Mouse (Mus musculus) heart, embryonic 13.5 days (tissue): ENCODE measurements at regions not wholly inside any gene's neighbourhood (a gene's known extent, or its start where the extent isn't known, plus 50 kb on each side); places are given as distances from the start of the nearest gene placed in this dataset.

Experiments used
- ATAC-seq: fragments of 200-750 bp; cut with Nextera tagmentation; 2 replicates; pipeline ENCODE4 v1.8.0; 2017; ENCODE audit warnings: moderate TSS enrichment; ENCODE audit not compliant: insufficient number of reproducible peaks, low FRiP score, low TSS enrichment; ENCODE audit errors: extremely low read depth
- H3K27ac ChIP-seq: fragments of 300-500 bp; sonication (generic); replicated peaks from 2 replicates; pipeline ENCODE4 v1.5.1; 2015; ENCODE audit warnings: moderate library complexity, mild to moderate bottlenecking, inconsistent platforms
- H3K27me3 ChIP-seq: fragments of 300-500 bp; sonication (generic); replicated peaks from 2 replicates; pipeline ENCODE4 v1.6.1; 2015; ENCODE audit warnings: mild to moderate bottlenecking, inconsistent platforms
- H3K36me3 ChIP-seq: fragments of 300-500 bp; sonication (generic); 2 replicates; pipeline ENCODE4 v1.6.1; 2015; ENCODE audit warnings: mild to moderate bottlenecking, inconsistent platforms
- H3K4me1 ChIP-seq: fragments of 300-500 bp; sonication (generic); 2 replicates; pipeline ENCODE4 v1.6.1; 2015; ENCODE audit warnings: inconsistent platforms
- H3K4me2 ChIP-seq: fragments of 300-500 bp; sonication (generic); 2 replicates; pipeline ENCODE4 v1.6.1; 2015; ENCODE audit warnings: inconsistent platforms, mild to moderate bottlenecking, moderate library complexity
- H3K4me3 ChIP-seq: fragments of 300-500 bp; sonication (generic); 2 replicates; pipeline ENCODE4 v1.5.1; 2015; ENCODE audit warnings: moderate library complexity, mild to moderate bottlenecking, inconsistent platforms
- H3K9ac ChIP-seq: fragments of 300-500 bp; sonication (generic); 2 replicates; pipeline ENCODE4 v1.6.1; 2015; ENCODE audit warnings: inconsistent platforms, mild to moderate bottlenecking, moderate library complexity
- H3K9me3 ChIP-seq: fragments of 300-500 bp; sonication (generic); 2 replicates; pipeline ENCODE4 v1.6.1; 2016; ENCODE audit warnings: inconsistent platforms
- WGBS: fragments of 180-500 bp; shearing (Covaris S2); methylation state at CpG from one replicate; pipeline ENCODE4 v1.1.7; 2015; ENCODE audit warnings: mixed read lengths; 5-methylcytosine and 5-hydroxymethylcytosine counted together

DNA sequence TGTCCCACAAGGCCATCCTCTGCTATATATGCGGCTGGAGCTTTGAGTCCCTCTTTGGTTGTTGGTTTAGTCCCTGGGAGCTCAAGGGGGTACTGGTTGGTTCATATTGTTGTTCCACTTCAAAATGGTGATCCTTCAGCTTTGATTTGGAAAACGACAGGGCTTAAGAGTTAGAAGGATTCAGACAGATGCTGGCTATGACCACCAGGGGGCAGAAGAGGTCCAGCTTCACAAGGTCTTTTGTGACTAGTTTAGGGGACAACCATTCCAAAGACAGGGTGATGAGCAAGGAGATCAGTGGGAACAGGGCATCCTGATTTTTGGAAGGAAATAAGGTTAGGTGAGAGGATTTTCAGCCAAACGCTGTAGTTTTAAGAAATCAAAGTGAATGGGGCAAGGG, 399.9 kb upstream of the Igfbp7 start:
- no peak for ATAC-seq
- 29% methylated on average over 3 of the region's 3 CpGs for WGBS

GRCm38 (mm10) chr5:77806334-77807157, 398.7 kb upstream of the Igfbp7 start:
- WGBS, result 71% methylated on average over 9 of the region's 9 CpGs
- Histone ChIP-seq H3K9ac (no peak overlapping the region), H3K9me3 (no peaks in the 10 kb centered on the region), H3K4me3 (no peak overlapping the region), H3K27me3 (no peaks in the 10 kb centered on the region), H3K27ac (no peak overlapping the region), H3K4me2 (no peak overlapping the region), H3K4me1 (peaks cover 7% of the 10 kb centered on the region), H3K36me3 (no peaks in the 10 kb centered on the region)
- ATAC-seq, result no peak

More for the DNA sequence above, 399.9 kb upstream of the Igfbp7 start:
- no peak overlapping the region for H3K27ac ChIP-seq
- no peaks in the 10 kb centered on the region for H3K36me3 ChIP-seq
- H3K9ac ChIP-seq, result no peak overlapping the region
- H3K27me3 ChIP-seq, result no peaks in the 10 kb centered on the region
- H3K9me3 ChIP-seq, result no peaks in the 10 kb centered on the region
- H3K4me2 ChIP-seq, result no peak overlapping the region
- H3K4me3 ChIP-seq, result no peak overlapping the region
- H3K4me1 ChIP-seq, result peaks cover 7% of the 10 kb centered on the region

DNA sequence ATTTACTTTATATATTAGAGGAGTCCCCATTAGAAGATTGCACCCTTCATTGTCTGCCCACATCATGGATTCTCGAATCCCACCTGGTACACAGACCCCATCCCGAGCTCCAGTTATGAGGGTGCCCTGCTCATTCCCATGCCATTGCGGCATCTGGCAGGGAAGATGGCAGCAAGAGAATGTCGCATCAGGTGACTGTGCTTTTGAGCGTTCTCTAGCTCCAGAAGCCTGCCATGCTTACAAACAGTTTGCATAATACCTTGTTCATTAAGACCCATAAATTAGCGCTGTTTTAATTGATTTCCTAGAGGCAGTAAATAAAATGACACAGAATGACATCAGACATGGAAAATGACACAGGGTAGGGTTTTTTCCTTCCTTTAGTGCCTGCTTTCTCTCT, 398.0 kb upstream of the Igfbp7 start:
- Histone ChIP-seq H3K4me2 (no peak overlapping the region), H3K9me3 (no peaks in the 10 kb centered on the region), H3K27me3 (no peaks in the 10 kb centered on the region), H3K4me3 (no peak overlapping the region), H3K9ac (no peak overlapping the region), H3K27ac (no peak overlapping the region), H3K4me1 (peaks cover 7% of the 10 kb centered on the region), H3K36me3 (no peaks in the 10 kb centered on the region)
- 80% methylated on average over 6 of the region's 6 CpGs for WGBS
- no peak for ATAC-seq

DNA sequence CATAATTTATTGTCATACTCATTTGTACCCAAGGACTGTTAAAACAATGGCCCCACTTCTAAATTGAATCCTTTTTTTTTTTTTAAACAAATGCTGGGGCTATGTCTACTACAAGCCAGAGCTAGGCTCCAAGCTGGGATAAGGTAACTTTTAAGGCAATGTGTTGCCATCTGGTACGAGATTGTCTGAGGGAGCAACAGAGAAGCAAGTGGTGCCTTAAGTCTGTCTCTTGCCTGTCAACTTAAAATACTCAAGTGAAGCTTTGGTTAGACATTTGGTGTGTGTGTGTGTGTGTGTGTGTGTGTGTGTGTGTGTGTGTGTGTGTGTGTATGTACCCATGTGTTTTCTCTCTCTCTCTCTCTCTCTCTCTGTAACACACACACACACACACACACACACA, 397.5 kb upstream of the Igfbp7 start:
- ATAC-seq, result no peak
- 74% methylated on average over 1 of the region's 1 CpGs for WGBS
- Histone ChIP-seq H3K27ac (no peak overlapping the region), H3K4me3 (no peak overlapping the region), H3K4me1 (peaks cover 7% of the 10 kb centered on the region), H3K4me2 (no peak overlapping the region), H3K36me3 (no peaks in the 10 kb centered on the region), H3K9ac (no peak overlapping the region), H3K27me3 (no peaks in the 10 kb centered on the region), H3K9me3 (no peaks in the 10 kb centered on the region)

DNA sequence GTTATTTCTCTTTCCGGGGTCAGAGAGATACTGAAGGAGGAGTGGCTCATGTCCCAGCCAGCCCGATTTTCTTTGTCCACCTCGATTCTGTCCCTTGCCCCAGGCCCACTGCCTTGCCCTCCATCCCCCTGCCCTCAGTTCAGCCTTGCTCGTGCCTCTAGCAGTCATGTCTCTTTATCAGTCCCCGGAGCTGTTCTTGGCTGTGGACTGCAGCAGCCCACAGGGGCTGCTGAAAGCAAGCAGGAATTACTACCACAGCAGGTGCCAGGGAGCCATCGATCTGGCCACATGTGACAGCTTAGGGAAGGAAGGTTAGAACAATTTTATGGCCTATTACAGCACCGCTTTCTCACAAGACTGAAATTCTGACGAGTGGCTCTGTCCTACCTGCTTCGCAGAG, 396.3 kb upstream of the Igfbp7 start:
- H3K9me3 ChIP-seq, result no peaks in the 10 kb centered on the region
- no peak overlapping the region for H3K27ac ChIP-seq
- H3K4me2 ChIP-seq, result peak overlapping the region; percentile 54
- peaks cover 7% of the 10 kb centered on the region for H3K4me1 ChIP-seq
- WGBS, result 43% methylated on average over 9 of the region's 9 CpGs
- H3K9ac ChIP-seq, result peak overlapping the region; percentile 50; the same call in 1 of the 2 replicates
- H3K4me3 ChIP-seq, result peak overlapping the region; percentile 32
- H3K27me3 ChIP-seq, result no peaks in the 10 kb centered on the region
- H3K36me3 ChIP-seq, result no peaks in the 10 kb centered on the region
- ATAC-seq, result no peak

DNA sequence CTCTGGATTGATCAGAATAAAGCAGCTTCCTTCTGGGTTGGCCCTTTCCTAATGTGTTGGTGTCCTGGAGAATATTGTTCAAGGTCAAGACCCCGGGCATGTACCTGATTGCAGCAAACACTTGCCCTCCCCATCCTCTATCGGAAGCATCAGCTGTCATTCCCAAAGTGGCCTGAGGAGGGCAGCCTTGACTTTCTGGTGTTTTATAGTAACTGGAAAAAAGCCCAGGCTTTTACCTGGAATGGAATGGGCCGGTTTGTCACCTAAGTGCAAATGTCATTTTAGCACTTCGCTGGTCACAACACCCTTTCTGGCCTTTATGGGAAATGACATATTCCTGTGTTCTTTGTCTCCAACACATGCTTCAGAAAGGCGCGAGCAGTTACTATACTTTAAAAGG, 395.7 kb upstream of the Igfbp7 start:
- no peak for ATAC-seq
- Histone ChIP-seq H3K36me3 (no peaks in the 10 kb centered on the region), H3K4me1 (peaks cover 7% of the 10 kb centered on the region), H3K4me2 (peak overlapping the region; percentile 54), H3K27me3 (no peaks in the 10 kb centered on the region), H3K9me3 (no peaks in the 10 kb centered on the region), H3K27ac (no peak overlapping the region), H3K9ac (peak overlapping the region; percentile 50; the same call in 1 of the 2 replicates), H3K4me3 (peak overlapping the region; percentile 32)
- 44% methylated on average over 6 of the region's 6 CpGs for WGBS

DNA sequence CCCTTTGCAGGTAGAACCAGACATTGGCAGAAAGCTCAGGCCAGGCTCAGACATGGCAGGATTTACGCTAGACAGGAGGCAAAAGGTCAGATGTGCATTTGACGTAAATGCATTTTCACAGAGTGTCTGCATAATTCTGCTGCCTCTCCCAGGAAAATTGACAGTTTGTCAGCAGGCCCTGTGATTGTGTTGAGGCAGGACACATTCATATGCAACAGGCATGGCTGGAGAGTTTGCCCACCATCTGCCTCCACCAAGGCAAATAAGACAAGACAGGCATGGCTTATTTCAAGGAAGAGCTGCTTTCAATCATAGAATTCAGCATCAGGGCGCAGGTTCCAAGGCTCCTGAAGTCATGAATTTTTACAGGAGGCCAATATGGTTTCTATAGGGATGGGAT, 389.1 kb upstream of the Igfbp7 start:
- Histone ChIP-seq H3K4me3 (no peak overlapping the region), H3K27ac (no peak overlapping the region), H3K9me3 (no peaks in the 10 kb centered on the region), H3K4me1 (no peaks in the 10 kb centered on the region), H3K4me2 (no peak overlapping the region), H3K36me3 (no peaks in the 10 kb centered on the region), H3K9ac (no peak overlapping the region), H3K27me3 (no peaks in the 10 kb centered on the region)
- 74% methylated on average over 3 of the region's 3 CpGs for WGBS
- ATAC-seq, result no peak

GRCm38 (mm10) chr5:77795766-77796165, 387.9 kb upstream of the Igfbp7 start:
- Histone ChIP-seq H3K36me3 (no peaks in the 10 kb centered on the region), H3K9ac (no peak overlapping the region), H3K4me1 (no peaks in the 10 kb centered on the region), H3K9me3 (no peaks in the 10 kb centered on the region), H3K4me2 (no peak overlapping the region), H3K27me3 (no peaks in the 10 kb centered on the region), H3K27ac (no peak overlapping the region), H3K4me3 (no peak overlapping the region)
- 79% methylated on average over 5 of the region's 5 CpGs for WGBS
- ATAC-seq, result no peak

DNA sequence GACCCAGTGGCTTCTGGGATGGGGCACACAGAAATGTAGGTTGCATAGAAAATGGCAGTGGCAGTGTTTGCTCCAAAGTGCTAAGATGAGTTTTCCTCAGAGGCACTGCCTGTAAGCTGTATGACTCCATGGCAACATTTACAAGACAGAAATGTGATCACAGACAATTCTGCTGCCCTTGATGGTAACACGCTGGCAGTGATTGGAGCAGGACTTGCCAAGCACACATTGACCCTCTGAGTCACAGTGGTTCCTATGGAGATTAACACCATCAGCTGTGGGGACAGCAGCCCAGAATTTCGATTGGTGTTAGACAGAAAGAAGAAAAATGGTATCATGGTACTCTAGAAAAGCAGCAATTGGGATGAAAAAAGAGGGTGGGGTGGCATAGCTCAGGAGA, 376.1 kb upstream of the Igfbp7 start:
- Histone ChIP-seq H3K9ac (no peak overlapping the region), H3K9me3 (no peaks in the 10 kb centered on the region), H3K4me2 (no peak overlapping the region), H3K27ac (no peak overlapping the region), H3K27me3 (no peaks in the 10 kb centered on the region), H3K4me1 (no peaks in the 10 kb centered on the region), H3K36me3 (no peaks in the 10 kb centered on the region), H3K4me3 (no peak overlapping the region)
- ATAC-seq, result no peak
- 49% methylated on average over 2 of the region's 2 CpGs for WGBS

- no peaks in the 10 kb centered on the region for H3K4me1 ChIP-seq
- H3K36me3 ChIP-seq, result no peaks in the 10 kb centered on the region
- H3K9me3 ChIP-seq, result 0 out of 2 replicates have a peak, but pooled peaks cover 12% of the 10 kb centered on the region
- H3K4me2 ChIP-seq, result no peak overlapping the region
- no peaks in the 10 kb centered on the region for H3K27me3 ChIP-seq
- H3K27ac ChIP-seq, result no peak overlapping the region
- 77% methylated on average over 6 of the region's 6 CpGs for WGBS
- ATAC-seq, result no peak
- no peak overlapping the region for H3K4me3 ChIP-seq
- no peak overlapping the region for H3K9ac ChIP-seq
Observed at GRCm38 (mm10) chr5:77762426-77763042, 354.7 kb upstream of the Igfbp7 start.

DNA sequence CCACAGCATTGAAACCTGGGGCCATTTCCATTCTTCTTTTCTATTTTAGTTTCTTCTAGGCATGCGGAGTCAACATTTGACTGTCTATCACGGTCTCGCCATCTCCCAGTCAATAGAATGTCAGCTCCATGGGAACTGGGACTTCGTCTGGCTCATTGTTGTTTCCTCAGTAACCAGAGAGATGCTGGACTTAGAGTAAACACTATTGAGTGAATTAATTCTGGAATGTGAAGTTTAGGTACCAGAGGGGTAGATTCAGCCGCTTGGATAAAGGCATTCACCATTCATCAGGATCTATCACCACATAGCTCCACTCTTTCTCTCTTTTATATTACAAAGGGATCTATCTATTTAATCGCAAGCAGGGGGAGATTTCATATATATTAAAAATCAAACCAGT, 354.2 kb upstream of the Igfbp7 start:
- Histone ChIP-seq H3K9me3 (0 out of 2 replicates have a peak, but pooled peaks cover 12% of the 10 kb centered on the region), H3K27me3 (no peaks in the 10 kb centered on the region), H3K4me3 (no peak overlapping the region), H3K4me2 (no peak overlapping the region), H3K4me1 (no peaks in the 10 kb centered on the region), H3K27ac (no peak overlapping the region), H3K9ac (no peak overlapping the region), H3K36me3 (no peaks in the 10 kb centered on the region)
- WGBS, result 77% methylated on average over 6 of the region's 6 CpGs
- ATAC-seq, result no peak

DNA sequence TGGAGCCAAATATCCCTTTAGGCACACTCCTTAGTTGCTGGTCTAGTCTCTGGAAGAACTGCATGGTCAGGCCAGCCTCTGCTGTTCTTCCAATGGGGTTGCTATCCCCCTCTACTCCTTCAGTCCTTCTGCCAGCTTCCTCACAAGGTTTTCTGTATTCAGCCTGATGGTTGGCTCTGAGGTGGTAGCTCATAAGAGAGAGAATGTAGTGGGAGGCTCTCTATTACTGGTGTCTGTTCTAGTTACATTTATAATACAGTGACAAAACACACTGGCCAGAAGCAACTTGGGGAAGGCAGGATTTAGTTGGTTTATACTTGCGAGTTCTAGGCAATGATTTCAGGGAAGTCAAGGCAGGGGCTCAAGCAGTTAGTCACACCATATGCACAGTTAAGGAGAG, 341.1 kb upstream of the Igfbp7 start:
- 86% methylated on average over 1 of the region's 1 CpGs for WGBS
- no peaks in the 10 kb centered on the region for H3K36me3 ChIP-seq
- H3K27me3 ChIP-seq, result no peaks in the 10 kb centered on the region
- no peaks in the 10 kb centered on the region for H3K9me3 ChIP-seq
- no peak overlapping the region for H3K9ac ChIP-seq
- no peak overlapping the region for H3K4me2 ChIP-seq
- no peak for ATAC-seq
- H3K4me1 ChIP-seq, result no peaks in the 10 kb centered on the region
- no peak overlapping the region for H3K27ac ChIP-seq
- no peak overlapping the region for H3K4me3 ChIP-seq
